Mouse (Mus musculus): ENCODE results near the gene Asb17.
A peak's percentile ranks its signal among the peaks of the same experiment; 100 is the strongest.
"Not testable (repeated sequence)": the region's sequence is repeated elsewhere in the genome, so short reads cannot be mapped to it uniquely, and the experiment has no call there.

The Asb17 gene

DNA sequence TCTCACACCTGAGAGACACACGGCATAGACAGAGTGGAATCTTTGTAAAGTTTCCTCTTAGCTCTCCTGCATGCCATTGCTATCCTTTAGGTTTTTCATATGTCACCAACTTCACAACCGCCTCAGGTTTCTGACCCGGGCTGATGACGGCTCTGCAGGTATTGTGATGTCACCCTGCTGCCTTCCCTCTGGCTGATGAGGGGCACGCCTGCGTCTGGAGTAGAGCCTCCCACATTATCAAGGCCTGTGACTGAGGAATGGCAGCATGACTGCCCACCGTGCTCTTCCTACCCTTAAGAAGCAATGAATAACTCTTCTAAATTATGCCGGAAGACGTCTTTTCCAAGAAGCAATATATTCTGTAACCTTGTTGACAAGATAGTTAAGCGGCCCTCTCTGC is at the start of gene Asb17:
Gene Asb17 (plus strand): TSS at position 180 of the 400 bp plus-strand sequence.
- no peak for DNase-seq (ENCODE audit: extremely low spot score, low read depth, low spot score)

- no peak for DNase-seq (ENCODE audit: extremely low spot score, low read depth, low spot score)
These were observed 46.4 kb upstream of the Asb17 start for GRCm38 (mm10) chr3:153797574-153797973.

- no peak for DNase-seq (ENCODE audit: extremely low spot score, low read depth, low spot score)
These were observed 44.4 kb upstream of the Asb17 start for GRCm38 (mm10) chr3:153799603-153800002.

DNA sequence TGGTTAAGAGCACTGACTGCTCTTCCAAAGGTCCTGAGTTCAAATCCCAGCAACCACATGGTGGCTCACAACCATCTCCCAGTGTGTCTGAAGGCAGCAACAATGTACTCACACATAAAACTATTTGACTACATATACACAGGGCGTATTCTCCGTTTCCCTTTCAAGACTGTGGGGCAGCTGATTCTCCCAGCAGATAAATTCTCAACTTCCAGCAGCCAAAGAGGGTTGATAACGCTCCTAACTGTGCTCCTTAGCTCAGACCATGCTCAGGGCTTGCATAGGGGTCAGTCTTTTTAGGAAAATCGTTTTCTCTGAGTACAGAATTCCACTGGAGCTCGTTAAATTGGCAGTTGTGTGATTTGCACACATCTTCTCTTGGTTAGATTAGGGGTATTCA is 43.3 kb upstream of the Asb17 start:
- no peak for DNase-seq (ENCODE audit: extremely low spot score, low read depth, low spot score)

DNA sequence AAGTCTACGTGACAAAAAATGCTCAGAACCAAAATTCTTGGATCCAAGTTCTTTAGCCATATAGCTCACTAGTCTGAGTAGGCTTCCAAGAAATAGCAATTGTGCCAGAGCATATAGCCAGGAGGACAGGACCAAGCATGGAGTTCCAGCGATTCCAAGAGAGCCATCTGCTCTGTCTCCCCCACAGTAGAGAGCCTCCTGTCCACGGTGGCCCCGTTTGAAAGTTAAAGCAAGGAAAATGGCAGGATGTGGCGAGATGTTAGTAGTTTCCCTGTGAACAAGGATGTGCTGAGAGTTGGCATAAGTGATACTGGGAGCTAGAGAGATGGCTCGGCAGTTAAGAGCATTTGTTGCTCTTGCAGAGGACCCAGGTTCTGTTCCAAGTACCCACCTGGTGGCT is 42.5 kb upstream of the Asb17 start:
- DNase-seq (ENCODE audit: extremely low spot score, low read depth, low spot score) = no peak

- DNase-seq (ENCODE audit: extremely low spot score, low read depth, low spot score) = no peak
These were observed 41.4 kb upstream of the Asb17 start for GRCm38 (mm10) chr3:153802640-153803039.

GRCm38 (mm10) chr3:153804032-153804431 is 40.0 kb upstream of the Asb17 start:
- no peak for DNase-seq (ENCODE audit: extremely low spot score, low read depth, low spot score)

- peak; percentile 93 for DNase-seq (ENCODE audit: extremely low spot score, low read depth, low spot score)
These were observed 37.8 kb upstream of the Asb17 start for GRCm38 (mm10) chr3:153806077-153806772.

GRCm38 (mm10) chr3:153806773-153807443 is 37.1 kb upstream of the Asb17 start:
- no peak for DNase-seq (ENCODE audit: extremely low spot score, low read depth, low spot score)

DNA sequence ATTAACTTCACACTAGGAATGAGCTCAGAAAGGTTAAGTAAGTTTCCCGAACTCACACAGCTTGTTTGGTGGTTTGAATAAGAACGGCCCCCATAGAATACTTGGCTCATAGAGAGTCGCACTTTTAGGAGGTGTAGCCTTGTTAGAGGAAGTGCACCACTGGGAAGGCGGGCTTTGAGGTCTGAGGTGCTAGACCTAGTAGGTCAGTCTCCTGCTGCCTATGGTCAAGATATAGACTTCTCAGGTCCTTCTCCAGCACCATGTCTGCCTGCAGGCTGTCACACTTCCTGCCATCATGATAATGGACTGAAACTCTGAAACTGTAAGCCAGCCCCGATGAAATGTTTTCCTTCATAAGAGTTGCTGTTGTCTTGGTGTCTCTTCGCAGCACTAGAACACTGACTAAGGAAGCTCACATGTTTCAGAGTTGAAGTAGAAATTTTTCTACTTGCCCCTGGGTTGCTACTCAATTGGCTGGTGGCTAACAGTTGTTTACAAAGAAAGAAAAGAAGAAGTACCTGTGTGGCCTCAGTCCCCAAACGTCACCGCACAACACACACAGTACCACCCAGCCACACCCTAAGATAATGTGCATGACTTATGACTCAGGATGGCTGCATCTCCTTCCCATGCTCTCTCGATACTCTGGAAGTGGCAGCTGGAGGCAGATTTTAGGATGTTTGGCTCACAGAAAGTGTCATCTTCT is 36.4 kb upstream of the Asb17 start:
- no peak for DNase-seq (ENCODE audit: extremely low spot score, low read depth, low spot score)

DNA sequence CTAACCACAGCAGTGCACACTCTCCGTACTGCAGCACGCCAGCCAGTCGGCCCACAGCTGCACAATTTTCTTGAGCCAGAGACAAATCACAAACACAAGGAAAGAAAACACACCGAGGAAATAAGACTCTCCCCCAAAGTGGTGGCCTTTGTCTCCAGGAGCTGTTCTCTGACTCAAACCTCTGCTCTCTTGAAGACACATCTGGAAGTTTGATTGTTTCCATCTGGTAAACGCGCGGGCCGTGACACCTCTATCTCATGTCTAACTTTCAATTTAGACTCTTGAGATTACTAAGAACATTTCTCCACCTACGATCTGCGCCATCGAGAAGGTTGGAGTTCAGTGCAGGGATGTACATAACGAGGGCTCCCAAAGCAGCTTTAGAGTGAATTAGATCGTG is 35.6 kb upstream of the Asb17 start:
- DNase-seq (ENCODE audit: extremely low spot score, low read depth, low spot score) = no peak

- DNase-seq (ENCODE audit: extremely low spot score, low read depth, low spot score) = no peak
These were observed 30.0 kb upstream of the Asb17 start for GRCm38 (mm10) chr3:153814026-153814425.

DNA sequence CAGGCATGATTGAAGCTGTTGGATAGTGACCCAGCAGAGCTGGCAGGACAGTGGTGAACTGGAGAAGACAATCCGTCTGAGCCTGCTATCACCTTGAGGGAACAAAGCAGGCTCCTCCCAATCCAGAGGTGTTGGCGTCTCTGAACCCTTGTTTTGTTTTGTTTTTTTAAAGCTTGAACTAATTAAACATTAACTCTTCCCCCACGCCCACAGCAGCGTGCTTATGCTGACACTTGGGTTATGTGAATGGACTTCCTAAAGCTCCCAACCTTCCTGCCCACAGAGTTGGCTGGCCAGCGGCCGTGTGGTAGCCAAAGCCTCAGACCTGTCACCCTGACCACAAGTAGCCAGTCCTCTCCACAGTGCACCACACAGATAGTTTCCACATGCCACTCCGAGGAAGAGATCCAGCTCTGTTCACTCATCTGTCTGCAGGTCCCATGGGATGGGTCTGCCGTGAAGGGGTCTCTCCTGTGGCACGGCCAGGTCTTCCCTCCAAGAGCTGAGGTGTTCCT is 26.6 kb upstream of the Asb17 start:
- DNase-seq (ENCODE audit: extremely low spot score, low read depth, low spot score) = no peak

DNA sequence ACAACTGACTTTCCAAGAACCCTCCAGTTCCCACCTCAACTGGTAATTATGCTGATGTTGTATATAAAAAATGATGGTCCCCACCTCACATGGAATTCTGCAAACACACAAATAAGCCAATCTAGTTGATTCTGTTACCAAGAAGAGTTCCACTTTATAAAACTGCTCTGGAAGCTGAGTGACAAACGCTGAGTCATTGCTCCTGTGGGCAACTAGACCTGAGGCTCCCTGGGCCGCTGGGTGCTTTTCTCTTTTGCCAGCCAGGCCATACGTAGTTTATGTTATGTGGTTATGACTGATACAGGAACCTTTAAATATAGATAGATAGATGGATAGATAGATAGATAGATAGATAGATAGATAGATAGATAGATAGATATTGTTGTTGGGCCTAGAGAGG is 25.3 kb upstream of the Asb17 start:
- DNase-seq (ENCODE audit: extremely low spot score, low read depth, low spot score) = no peak

GRCm38 (mm10) chr3:153819438-153819837 is 24.6 kb upstream of the Asb17 start:
- no peak for DNase-seq (ENCODE audit: extremely low spot score, low read depth, low spot score)

GRCm38 (mm10) chr3:153823671-153824515 is 20.1 kb upstream of the Asb17 start:
- no peak for DNase-seq (ENCODE audit: extremely low spot score, low read depth, low spot score)

GRCm38 (mm10) chr3:153825197-153825596 is 18.8 kb upstream of the Asb17 start:
- DNase-seq (ENCODE audit: extremely low spot score, low read depth, low spot score) = no peak

DNA sequence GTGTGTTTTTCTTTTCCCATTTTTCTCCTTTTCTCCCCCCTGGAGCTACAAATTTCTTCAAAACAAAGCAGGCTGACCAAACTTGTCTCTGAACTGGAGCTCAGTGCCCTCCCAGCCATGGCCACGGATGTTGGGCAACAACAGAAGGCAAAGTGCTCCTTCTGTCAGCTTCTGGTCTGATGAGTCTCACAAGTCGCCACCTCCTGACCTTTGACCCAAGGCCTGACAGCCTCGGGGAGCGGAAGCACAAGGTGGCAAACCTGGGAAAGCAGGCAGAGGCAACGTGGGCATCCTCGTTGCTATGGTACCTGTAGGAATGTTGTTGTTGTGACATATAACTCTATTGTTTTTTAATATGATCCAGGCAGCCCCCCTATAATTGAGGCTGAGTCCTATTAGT is 17.4 kb upstream of the Asb17 start:
- DNase-seq (ENCODE audit: extremely low spot score, low read depth, low spot score) = no peak

GRCm38 (mm10) chr3:153829788-153830187 is 14.2 kb upstream of the Asb17 start:
- DNase-seq (ENCODE audit: extremely low spot score, low read depth, low spot score) = not testable (repeated sequence)

GRCm38 (mm10) chr3:153831014-153831872 is 12.8 kb upstream of the Asb17 start:
- DNase-seq (ENCODE audit: extremely low spot score, low read depth, low spot score) = no peak

All from hindlimb bud, embryonic 11.5 days (tissue).